Mouse (Mus musculus) liver, postnatal 0 days (tissue): ENCODE measurements around the gene Dffa. TPM values are rescaled to one million over a fixed set of nuclear protein-coding genes. Genes with fewer than 3 reads are reported as not detected.
"Not testable (repeated sequence)": the region's sequence is repeated elsewhere in the genome, so short reads cannot be mapped to it uniquely, and the experiment has no call there.

ENCODE experiments used
- ATAC-seq: fragments of 200-750 bp; cut with Nextera tagmentation; 2 replicates; pipeline ENCODE4 v1.8.0; 2017; ENCODE audit warnings: mild to moderate bottlenecking, moderate library complexity
- DNase-seq: peaks from one replicate; pipeline ENCODE4 v3.0.0-alpha.2; 2016
- H3K27ac ChIP-seq: fragments of 300-500 bp; sonication (generic); 2 replicates; pipeline ENCODE4 v1.5.1; 2014; ENCODE audit warnings: antibody characterized with exemption, moderate library complexity, mild to moderate bottlenecking, low read depth
- H3K27me3 ChIP-seq: fragments of 300-500 bp; sonication (generic); 2 replicates; pipeline ENCODE4 v1.6.1; 2014; ENCODE audit warnings: low read length, control low read depth, mixed read lengths; ENCODE audit not compliant: insufficient read depth
- H3K36me3 ChIP-seq: fragments of 300-500 bp; sonication (generic); replicated peaks from 2 replicates; pipeline ENCODE4 v1.6.1; 2014; ENCODE audit warnings: mild to moderate bottlenecking, control low read depth, low read length, moderate library complexity, mixed read lengths; ENCODE audit not compliant: insufficient read depth
- H3K4me1 ChIP-seq: fragments of 300-500 bp; sonication (generic); 2 replicates; pipeline ENCODE4 v1.6.1; 2014; ENCODE audit warnings: antibody characterized with exemption, mild to moderate bottlenecking, control low read depth; ENCODE audit not compliant: insufficient read depth
- H3K4me2 ChIP-seq: fragments of 300-500 bp; sonication (generic); 2 replicates; pipeline ENCODE4 v1.6.1; 2014; ENCODE audit warnings: low read depth, mild to moderate bottlenecking, low read length, moderate library complexity, mixed read lengths
- H3K4me3 ChIP-seq: fragments of 300-500 bp; sonication (generic); 2 replicates; pipeline ENCODE4 v1.5.1; 2014; ENCODE audit warnings: low read depth, low read length
- H3K9ac ChIP-seq: fragments of 300-500 bp; sonication (generic); replicated peaks from 2 replicates; pipeline ENCODE4 v1.6.1; 2014; ENCODE audit warnings: mild to moderate bottlenecking, moderate library complexity
- H3K9me3 ChIP-seq: fragments of 300-500 bp; sonication (generic); 2 replicates; pipeline ENCODE4 v1.6.1; 2016; ENCODE audit warnings: mild to moderate bottlenecking, control low read depth, low read length, mixed read lengths
- CTCF ChIP-seq: sonication (generic); IDR thresholded peaks from 2 replicates; pipeline ENCODE4 v1.5.1; 2016; ENCODE audit warnings: antibody characterized with exemption, low read depth
- EP300 ChIP-seq: IDR thresholded peaks from 2 replicates; pipeline ENCODE4 v1.6.1; 2016; ENCODE audit warnings: antibody characterized with exemption, low read depth, mild to moderate bottlenecking
- WGBS: fragments of 180-500 bp; shearing (Covaris S2); extraction: QIAGEN DNeasy Blood & Tissue Kit; methylation state at CpG from one replicate; pipeline ENCODE4 v1.1.7; 2014; ENCODE audit not compliant: insufficient replicate concordance; 5-methylcytosine and 5-hydroxymethylcytosine counted together
- polyA plus RNA-seq: library from polyadenylated mRNA; unstranded; fragments of >200 nt; fragmentation: Nextera tagmentation; extraction: Ambion mirVana; gene quantifications from 2 replicates; pipeline ENCODE4 v1.2.1, GENCODE M21; 2015

Dffa gene
- polyA plus RNA-seq, 1 experiment from 2014 or later: 13.4 TPM

DNA sequence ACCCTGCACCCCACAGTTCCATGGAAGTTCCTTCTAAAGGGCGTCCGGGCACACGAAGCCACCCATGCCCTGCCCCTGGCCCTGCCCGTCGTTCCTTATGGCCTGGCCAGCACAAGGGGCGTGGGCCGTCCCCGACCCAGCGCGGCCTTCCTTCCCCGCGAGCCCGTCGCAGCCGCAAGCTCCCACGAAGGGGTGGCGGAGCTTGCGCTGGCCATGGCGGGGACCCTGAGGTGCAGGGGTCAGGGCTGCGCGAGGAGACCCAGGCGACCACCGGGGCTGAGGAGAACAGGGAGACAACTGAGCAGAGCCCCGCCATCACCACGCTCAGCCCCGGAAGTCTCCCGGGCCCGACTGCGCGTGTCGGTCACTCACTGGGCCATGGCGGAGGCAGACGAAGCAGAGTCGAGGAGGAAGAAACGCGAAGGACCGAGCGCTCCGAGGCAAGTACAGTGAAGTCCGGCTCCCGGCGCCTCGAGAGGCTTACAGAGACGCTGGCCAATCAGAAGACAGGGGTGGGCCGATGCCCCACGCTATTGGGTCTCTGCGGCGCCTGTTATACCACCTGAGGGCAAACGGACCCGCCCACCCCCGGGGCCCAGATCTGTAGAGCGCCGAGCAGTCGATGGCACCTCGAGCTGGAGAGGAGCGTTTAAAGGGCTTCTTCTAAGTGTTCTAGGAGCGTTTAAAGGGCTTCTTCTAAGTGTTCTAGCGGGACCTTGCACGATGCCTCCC is 62.4 kb downstream of the Dffa start, which contains the start of gene Pgd:
TSS of gene Pgd (minus strand) at position 557 of the 732 bp plus-strand sequence.
- H3K27me3 ChIP-seq: no peaks in the 10 kb centered on the region
- no peaks in the 10 kb centered on the region for H3K9me3 ChIP-seq
- H3K4me2 ChIP-seq: peak within 1 kb of the TSS; percentile 98
- peak; percentile 98 for ATAC-seq
- peak within 1 kb of the TSS; percentile 86 for H3K27ac ChIP-seq
- peaks cover 20% of the 10 kb centered on the region for H3K4me1 ChIP-seq
- peak within 1 kb of the TSS; percentile 78 for H3K9ac ChIP-seq
- peak; percentile 96 for DNase-seq
- H3K36me3 ChIP-seq: peaks cover 30% of the 10 kb centered on the region; the same call in 1 of the 2 replicates
- no peak for TF ChIP-seq CTCF
- TF ChIP-seq EP300: peak; percentile 71; the same call in 1 of the 2 replicates
- peak within 1 kb of the TSS; percentile 75 for H3K4me3 ChIP-seq
- WGBS: under 1% methylated on average over 59 of the region's 59 CpGs

DNA sequence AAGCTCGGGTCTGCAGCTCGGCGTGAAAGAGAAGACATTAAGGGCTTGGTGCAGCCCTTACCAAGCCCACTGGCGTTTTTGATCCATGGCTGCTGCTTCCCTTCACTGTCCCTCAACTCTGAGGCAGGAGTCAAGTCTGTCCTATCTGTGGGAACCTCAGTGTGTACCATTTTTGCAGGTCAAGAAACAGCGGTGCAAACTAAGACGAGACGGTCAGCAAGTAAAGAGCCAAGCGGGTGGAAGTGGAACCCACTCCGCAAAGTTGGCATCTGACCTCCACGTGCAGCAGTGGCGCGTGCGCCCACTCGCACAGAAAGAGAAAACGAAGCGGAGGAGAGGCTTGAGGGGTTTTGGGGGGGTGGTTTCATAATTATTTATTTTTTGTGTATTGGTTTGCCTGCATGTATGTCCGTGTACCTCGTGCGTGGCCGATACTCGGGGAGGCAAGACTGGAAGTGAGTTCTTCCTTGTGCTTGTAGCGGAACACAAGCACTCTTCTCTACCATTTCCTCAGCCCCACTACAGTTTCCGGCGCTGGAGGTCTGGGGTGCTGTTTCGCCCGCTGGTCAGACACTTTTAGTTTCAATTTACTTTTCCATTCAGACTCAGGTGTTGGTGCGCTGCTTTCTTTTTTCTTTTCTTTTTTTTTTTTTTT is 63.1 kb downstream of the Dffa start:
- Histone ChIP-seq H3K9ac (peak overlapping the region; percentile 69), H3K9me3 (no peaks in the 10 kb centered on the region), H3K27ac (peak overlapping the region; percentile 86), H3K4me1 (peaks cover 22% of the 10 kb centered on the region), H3K27me3 (no peaks in the 10 kb centered on the region), H3K4me3 (peak overlapping the region; percentile 75), H3K4me2 (peak overlapping the region; percentile 98), H3K36me3 (peaks cover 26% of the 10 kb centered on the region; the same call in 1 of the 2 replicates)
- peak; percentile 21 for ATAC-seq
- peak; percentile 52 for DNase-seq
- under 1% methylated on average over 27 of the region's 27 CpGs for WGBS
- no peak for TF ChIP-seq CTCF
- peak; percentile 4; the same call in 1 of the 2 replicates for TF ChIP-seq EP300

DNA sequence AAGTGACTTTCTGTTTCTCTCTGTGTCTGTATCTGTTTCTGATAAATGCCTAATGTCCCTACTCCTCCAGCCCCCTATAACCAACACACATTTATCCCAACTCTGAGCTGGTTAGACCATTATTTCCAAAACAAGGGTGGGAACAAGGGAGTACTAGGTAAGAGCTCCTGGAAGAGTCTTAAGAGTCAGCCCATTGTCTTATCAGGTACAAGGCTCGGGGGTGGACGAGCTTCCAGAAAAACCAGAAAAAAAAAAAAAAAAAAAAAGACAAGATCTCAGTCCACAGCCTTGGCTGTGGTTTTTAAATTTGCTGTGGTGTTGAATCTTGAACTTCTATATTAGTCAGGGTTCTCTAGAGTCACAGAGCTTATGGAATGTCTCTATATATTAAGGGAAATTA is 64.1 kb downstream of the Dffa start:
- H3K27ac ChIP-seq: peak overlapping the region; percentile 86; the same call in 1 of the 2 replicates
- 0 out of 2 replicates have a peak overlapping the region, but pooled peaks have one; percentile 69 for H3K9ac ChIP-seq
- H3K4me1 ChIP-seq: peaks cover 27% of the 10 kb centered on the region
- peaks cover 18% of the 10 kb centered on the region; the same call in 1 of the 2 replicates for H3K36me3 ChIP-seq
- H3K4me2 ChIP-seq: peak overlapping the region; percentile 98
- 31% methylated on average over 2 of the region's 2 CpGs for WGBS
- DNase-seq: no peak
- H3K4me3 ChIP-seq: no peak overlapping the region
- H3K27me3 ChIP-seq: no peaks in the 10 kb centered on the region
- TF ChIP-seq EP300 (no peak), CTCF (no peak)
- no peak for ATAC-seq
- no peaks in the 10 kb centered on the region for H3K9me3 ChIP-seq

DNA sequence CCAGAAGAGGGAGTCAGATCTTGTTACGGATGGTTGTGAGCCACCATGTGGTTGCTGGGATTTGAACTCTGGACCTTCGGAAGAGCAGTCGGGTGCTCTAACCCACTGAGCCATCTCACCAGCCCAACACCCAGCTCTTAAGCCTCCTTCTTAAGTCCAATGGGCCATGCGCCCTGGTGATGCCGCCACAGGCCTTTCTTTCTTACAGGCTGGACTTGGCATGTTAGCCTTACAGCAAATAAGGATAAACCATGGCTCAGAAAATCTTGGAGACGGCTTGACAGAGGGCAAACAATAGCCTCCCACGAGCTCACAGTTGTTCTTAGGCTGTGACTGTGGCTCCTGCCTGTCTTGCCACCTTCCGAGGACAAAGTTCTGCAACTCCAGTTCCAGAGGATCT is 66.0 kb downstream of the Dffa start:
- Histone ChIP-seq H3K27ac (peak overlapping the region; percentile 68), H3K4me1 (peaks cover 29% of the 10 kb centered on the region), H3K4me2 (0 out of 2 replicates have a peak overlapping the region, but pooled peaks have one; percentile 14)
- ATAC-seq, H3K27me3 ChIP-seq, H3K9ac ChIP-seq, H3K9me3 ChIP-seq, H3K4me3 ChIP-seq, DNase-seq, H3K36me3 ChIP-seq: not testable (repeated sequence)
- 76% methylated on average over 7 of the region's 8 CpGs for WGBS

Other genes with a start within 250 kb of the Dffa start
- 47.5 and 53.6 TPM in 2 replicates for gene Pex14, start 4.3 kb upstream of the Dffa start, polyA plus RNA-seq
- gene Cort, start 22.6 kb downstream of the Dffa start, polyA plus RNA-seq: not detected in 2 replicates
- gene Cenps, start 33.5 kb downstream of the Dffa start, polyA plus RNA-seq: 8.4 and 8.7 TPM in 2 replicates
- 43.4 and 49.9 TPM in 2 replicates for gene Pgd, start 62.6 kb downstream of the Dffa start, polyA plus RNA-seq
- 6.9 and 8.9 TPM in 2 replicates for gene Kif1b, start 203.5 kb downstream of the Dffa start, polyA plus RNA-seq